Mouse (Mus musculus) forebrain, embryonic 16.5 days (tissue): ENCODE measurements at regions not wholly inside any gene's neighbourhood (a gene's known extent, or its start where the extent isn't known, plus 50 kb on each side); places are given as distances from the start of the nearest gene placed in this dataset.

ENCODE experiments used
- ATAC-seq: fragments of 200-750 bp; cut with Nextera tagmentation; 2 replicates; pipeline ENCODE4 v1.8.0; 2017; ENCODE audit warnings: mild to moderate bottlenecking, moderate library complexity
- H3K27ac ChIP-seq: fragments of 300-500 bp; sonication (generic); 2 replicates; pipeline ENCODE4 v1.5.1; 2014; ENCODE audit warnings: low read length, control low read depth
- H3K27me3 ChIP-seq: fragments of 300-500 bp; sonication (generic); replicated peaks from 2 replicates; pipeline ENCODE4 v1.6.1; 2014; ENCODE audit warnings: low read length; ENCODE audit not compliant: control insufficient read depth, insufficient read depth
- H3K36me3 ChIP-seq: fragments of 300-500 bp; sonication (generic); 2 replicates; pipeline ENCODE4 v1.6.1; 2014; ENCODE audit not compliant: control insufficient read depth, insufficient read depth
- H3K4me1 ChIP-seq: fragments of 300-500 bp; sonication (generic); replicated peaks from 2 replicates; pipeline ENCODE4 v1.6.1; 2014; ENCODE audit warnings: low read length; ENCODE audit not compliant: control insufficient read depth, insufficient read depth
- H3K4me2 ChIP-seq: fragments of 300-500 bp; sonication (generic); 2 replicates; pipeline ENCODE4 v1.6.1; 2014; ENCODE audit warnings: mild to moderate bottlenecking, low read length, control low read depth
- H3K4me3 ChIP-seq: fragments of 300-500 bp; sonication (generic); replicated peaks from 2 replicates; pipeline ENCODE4 v1.5.1; 2014; ENCODE audit warnings: mild to moderate bottlenecking, low read length, control low read depth
- H3K9ac ChIP-seq: fragments of 300-500 bp; sonication (generic); replicated peaks from 2 replicates; pipeline ENCODE4 v1.6.1; 2014; ENCODE audit warnings: low read depth, low read length, control low read depth
- H3K9me3 ChIP-seq: fragments of 300-500 bp; sonication (generic); 2 replicates; pipeline ENCODE4 v1.6.1; 2016; ENCODE audit warnings: low read length; ENCODE audit not compliant: control insufficient read depth
- WGBS: fragments of 180-500 bp; shearing (Covaris S2); extraction: QIAGEN DNeasy Blood & Tissue Kit; methylation state at CpG from one replicate; pipeline ENCODE4 v1.1.7; 2014; 5-methylcytosine and 5-hydroxymethylcytosine counted together

DNA sequence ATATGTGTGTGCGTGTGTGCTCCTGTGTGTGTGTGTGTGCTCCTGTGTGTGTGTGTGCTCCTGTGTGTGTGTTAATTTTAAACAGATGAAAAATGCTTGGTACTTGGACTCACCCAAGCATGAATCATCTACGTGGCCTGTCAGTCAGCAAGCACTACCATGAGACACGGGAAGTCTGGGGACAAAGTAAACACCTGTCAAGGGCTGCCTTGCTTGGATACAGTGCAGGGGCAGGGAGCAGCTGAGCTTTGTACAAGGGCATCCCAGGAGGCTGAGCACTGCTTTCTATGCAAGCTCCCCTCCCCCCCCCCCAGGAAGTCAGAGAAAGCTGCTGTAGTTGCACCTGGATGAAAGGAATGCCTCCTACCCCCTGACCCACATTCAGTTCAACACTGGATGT lies 173.8 kb upstream of the Gcfc2 start:
- H3K9ac ChIP-seq = no peak overlapping the region
- no peak for ATAC-seq

DNA sequence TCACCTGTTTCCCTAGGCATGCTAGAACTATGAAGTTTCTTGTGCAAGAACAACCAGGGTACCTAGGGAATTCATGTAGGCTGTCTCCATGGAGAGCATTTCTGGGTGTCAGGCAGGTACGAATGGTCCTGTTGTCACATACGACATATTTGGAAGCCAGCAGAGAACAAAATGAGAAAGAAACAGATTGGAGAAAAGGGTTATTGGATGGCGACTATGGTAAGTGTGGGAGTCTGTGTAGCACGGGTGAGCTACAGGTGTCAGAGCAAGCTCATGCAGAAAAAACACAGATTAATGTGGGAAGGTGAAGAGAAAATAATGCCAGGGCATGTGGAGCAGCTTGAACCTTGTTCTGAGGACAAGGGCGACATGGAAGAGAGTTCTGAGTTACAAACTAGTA lies 171.8 kb upstream of the Gcfc2 start:
- no peak for ATAC-seq
- H3K9me3 ChIP-seq = no peaks in the 10 kb centered on the region
- H3K4me3 ChIP-seq = no peak overlapping the region
- no peak overlapping the region for H3K4me2 ChIP-seq
- no peaks in the 10 kb centered on the region for H3K36me3 ChIP-seq
- H3K27me3 ChIP-seq = no peaks in the 10 kb centered on the region
- no peak overlapping the region for H3K9ac ChIP-seq
- 90% methylated on average over 5 of the region's 5 CpGs for WGBS
- no peaks in the 10 kb centered on the region for H3K4me1 ChIP-seq
- H3K27ac ChIP-seq = no peak overlapping the region

More for the DNA sequence above, 173.8 kb upstream of the Gcfc2 start:
- H3K27ac ChIP-seq = no peak overlapping the region
- H3K4me1 ChIP-seq = no peaks in the 10 kb centered on the region
- H3K9me3 ChIP-seq = no peaks in the 10 kb centered on the region
- WGBS = 59% methylated on average over 3 of the region's 3 CpGs
- no peak overlapping the region for H3K4me3 ChIP-seq
- H3K36me3 ChIP-seq = no peaks in the 10 kb centered on the region
- H3K27me3 ChIP-seq = no peaks in the 10 kb centered on the region
- H3K4me2 ChIP-seq = no peak overlapping the region

DNA sequence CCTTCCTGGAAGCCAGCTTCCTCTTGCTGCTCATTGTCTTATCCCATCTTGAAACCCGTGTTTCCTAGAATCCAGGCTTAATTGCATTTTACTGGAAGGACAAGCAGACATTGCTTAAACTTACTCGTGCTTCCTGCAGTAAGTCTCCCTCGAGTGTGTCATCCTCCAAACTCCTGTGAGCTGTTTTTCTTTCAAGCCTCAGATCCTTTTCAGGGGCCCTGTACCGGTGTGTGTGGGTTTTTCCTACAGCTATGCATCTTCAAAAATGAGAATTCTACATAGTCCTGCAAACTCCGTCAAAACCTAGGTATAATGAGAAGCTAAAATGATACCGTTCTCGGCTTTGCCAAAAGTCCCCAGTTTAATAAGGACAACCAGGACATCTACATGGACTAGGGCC lies 167.2 kb upstream of the Gcfc2 start:
- WGBS = 82% methylated on average over 7 of the region's 7 CpGs
- Histone ChIP-seq H3K4me1 (peaks cover 7% of the 10 kb centered on the region), H3K27ac (no peak overlapping the region), H3K9ac (no peak overlapping the region), H3K27me3 (no peaks in the 10 kb centered on the region), H3K9me3 (no peaks in the 10 kb centered on the region), H3K36me3 (no peaks in the 10 kb centered on the region), H3K4me2 (no peak overlapping the region), H3K4me3 (no peak overlapping the region)
- no peak for ATAC-seq

GRCm38 (mm10) chr6:81758876-81759275 lies 164.6 kb upstream of the Gcfc2 start:
- H3K27me3 ChIP-seq = no peaks in the 10 kb centered on the region
- H3K9me3 ChIP-seq = no peaks in the 10 kb centered on the region
- peaks cover 7% of the 10 kb centered on the region for H3K4me1 ChIP-seq
- no peaks in the 10 kb centered on the region for H3K36me3 ChIP-seq
- no peak overlapping the region for H3K4me2 ChIP-seq
- no peak for ATAC-seq
- no peak overlapping the region for H3K27ac ChIP-seq
- H3K4me3 ChIP-seq = no peak overlapping the region
- H3K9ac ChIP-seq = no peak overlapping the region
- WGBS = 90% methylated on average over 5 of the region's 5 CpGs

GRCm38 (mm10) chr6:81760181-81760580 lies 163.3 kb upstream of the Gcfc2 start:
- H3K4me2 ChIP-seq = no peak overlapping the region
- peaks cover 7% of the 10 kb centered on the region for H3K4me1 ChIP-seq
- no peak overlapping the region for H3K4me3 ChIP-seq
- 32% methylated on average over 2 of the region's 2 CpGs for whole genome bisulfite sequencing
- H3K27me3 ChIP-seq = no peaks in the 10 kb centered on the region
- ATAC-seq = peak; percentile 97
- H3K9me3 ChIP-seq = no peaks in the 10 kb centered on the region
- H3K27ac ChIP-seq = no peak overlapping the region
- H3K36me3 ChIP-seq = no peaks in the 10 kb centered on the region
- no peak overlapping the region for H3K9ac ChIP-seq

DNA sequence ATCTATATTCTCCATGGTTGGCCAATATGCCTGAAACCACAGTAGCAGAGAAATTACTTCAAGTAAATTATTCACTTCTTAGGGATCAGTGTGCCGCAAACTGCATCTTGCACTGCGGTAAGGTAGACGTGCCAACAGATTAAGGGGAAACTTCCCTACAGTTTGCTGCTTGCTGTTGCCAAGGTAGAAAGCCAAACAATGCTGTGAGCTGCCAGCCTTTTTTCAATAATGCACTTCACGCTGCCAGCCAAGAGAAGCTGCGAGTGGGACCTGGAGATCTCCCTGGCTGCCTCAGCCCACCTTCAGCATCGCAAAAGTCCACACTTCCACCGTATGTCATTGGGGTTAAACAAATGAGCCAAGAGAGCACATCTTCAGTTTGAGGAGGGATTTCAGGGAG lies 157.6 kb upstream of the Gcfc2 start:
- Histone ChIP-seq H3K36me3 (no peaks in the 10 kb centered on the region), H3K9ac (no peak overlapping the region), H3K27ac (no peak overlapping the region), H3K27me3 (no peaks in the 10 kb centered on the region), H3K4me2 (no peak overlapping the region), H3K4me1 (peaks cover 9% of the 10 kb centered on the region), H3K4me3 (no peak overlapping the region), H3K9me3 (no peaks in the 10 kb centered on the region)
- ATAC-seq = no peak
- WGBS = 58% methylated on average over 7 of the region's 7 CpGs

DNA sequence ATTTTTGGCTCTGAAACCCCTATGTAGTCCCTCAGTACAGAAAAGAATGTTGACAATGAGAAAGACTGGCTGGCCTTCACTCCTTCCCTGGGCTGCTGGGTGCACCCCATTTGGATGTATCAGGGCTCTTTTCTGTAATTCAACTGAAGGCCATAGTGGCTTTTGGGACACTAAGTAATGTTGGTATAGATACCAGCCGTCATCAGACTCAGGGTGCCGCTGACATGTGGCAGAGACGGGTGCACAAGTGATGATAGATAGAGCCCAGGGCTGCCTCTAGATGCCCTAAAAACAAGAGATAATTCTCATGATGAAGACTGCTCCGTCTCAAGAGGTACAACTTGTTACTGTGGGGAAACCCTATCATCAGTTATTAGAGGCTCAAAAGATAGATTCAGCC lies 156.7 kb upstream of the Gcfc2 start:
- H3K9ac ChIP-seq = no peak overlapping the region
- peaks cover 9% of the 10 kb centered on the region for H3K4me1 ChIP-seq
- H3K27me3 ChIP-seq = no peaks in the 10 kb centered on the region
- no peak overlapping the region for H3K4me3 ChIP-seq
- H3K4me2 ChIP-seq = no peak overlapping the region
- ATAC-seq = no peak
- H3K36me3 ChIP-seq = no peaks in the 10 kb centered on the region
- no peak overlapping the region for H3K27ac ChIP-seq
- whole genome bisulfite sequencing = 95% methylated on average over 4 of the region's 4 CpGs
- no peaks in the 10 kb centered on the region for H3K9me3 ChIP-seq

GRCm38 (mm10) chr6:81768669-81769537 lies 154.6 kb upstream of the Gcfc2 start:
- WGBS = 20% methylated on average over 5 of the region's 5 CpGs
- peak overlapping the region; percentile 46; the same call in 1 of the 2 replicates for H3K27ac ChIP-seq

GRCm38 (mm10) chr6:81770301-81770700 lies 153.2 kb upstream of the Gcfc2 start:
- Histone ChIP-seq H3K4me3 (no peak overlapping the region), H3K27me3 (no peaks in the 10 kb centered on the region), H3K9me3 (no peaks in the 10 kb centered on the region), H3K4me2 (no peak overlapping the region), H3K36me3 (no peaks in the 10 kb centered on the region), H3K4me1 (peaks cover 9% of the 10 kb centered on the region), H3K27ac (no peak overlapping the region), H3K9ac (no peak overlapping the region)
- no peak for ATAC-seq
- 88% methylated on average over 3 of the region's 3 CpGs for WGBS

More at GRCm38 (mm10) chr6:81768669-81769537, 154.6 kb upstream of the Gcfc2 start:
- Histone ChIP-seq H3K9ac (no peak overlapping the region), H3K4me2 (no peak overlapping the region), H3K4me3 (no peak overlapping the region), H3K4me1 (peaks cover 9% of the 10 kb centered on the region), H3K27me3 (no peaks in the 10 kb centered on the region), H3K36me3 (no peaks in the 10 kb centered on the region), H3K9me3 (no peaks in the 10 kb centered on the region)
- peak; percentile 90 for ATAC-seq
